15 mouse cellular contexts compared by ENCODE assay signal in the genomic region with DNA sequence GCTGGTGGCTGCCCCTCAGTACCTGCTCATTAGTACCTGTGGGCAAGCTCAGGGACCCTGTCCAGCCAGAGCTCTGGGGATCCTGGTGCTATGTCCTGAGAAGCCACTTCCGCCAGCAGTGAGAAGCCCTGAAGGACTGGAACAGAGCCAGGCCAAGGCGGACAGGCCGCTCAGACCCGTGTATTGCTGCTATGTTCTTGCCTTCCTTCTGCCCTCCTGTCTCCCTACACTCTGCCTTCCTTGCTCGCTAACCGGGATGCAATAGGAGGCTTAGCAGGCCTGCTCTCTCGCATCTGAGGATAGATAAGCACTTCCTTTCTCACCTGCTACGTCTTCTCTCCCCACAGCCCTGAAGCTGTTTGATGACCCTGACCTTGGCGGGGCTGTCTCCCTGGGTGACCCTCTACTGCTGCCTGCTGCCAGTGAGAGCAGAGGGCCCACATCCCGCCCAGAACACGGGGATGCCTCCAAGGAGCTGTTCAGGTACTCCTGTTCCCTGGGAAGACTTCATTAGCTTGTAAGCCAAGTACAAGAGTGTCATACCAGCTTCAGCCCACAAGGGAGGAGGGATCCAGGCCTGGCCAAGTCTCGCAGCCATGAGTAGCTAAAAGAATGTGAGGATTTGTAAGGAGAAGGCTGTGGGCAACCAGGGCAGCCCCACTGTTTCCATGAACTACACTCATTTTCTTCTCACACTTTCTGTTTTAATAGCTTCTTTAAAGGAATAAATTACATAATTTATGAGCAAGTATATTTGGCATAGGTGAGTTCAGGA. TPM values are rescaled to one million over a fixed set of nuclear protein-coding genes. Genes with fewer than 3 reads are reported as not detected.
DNase-seq lines count a peak whose midpoint lies in the region; ATAC-seq and TF ChIP-seq lines count a peak whose summit lies in the region.
"Had no signal": no experiment of that assay in that cellular context is flagged by ENCODE, and none has a peak within 500 bp of the region (broad histone marks: within the 10 kb centered on the region; RNA-seq: fewer than 3 reads in every experiment).

No protein-coding gene starts in this region.

- peaks cover 45% of the 10 kb centered on the region for H3K36me3 ChIP-seq in embryonic facial prominence, embryonic 10.5 days (replicated peaks)

- DNase-seq in gastrocnemius, adult 2 months = no peak
- DNase-seq in gastrocnemius, postnatal 10 days = no peak
- DNase-seq in kidney, postnatal 25 days = peak; percentile 51 to 67
- DNase-seq in kidney, adult 18-20 months = no peak
- DNase-seq in NIH3T3 (ENCODE audit: low read depth) = peak; percentile 41
- no peak for DNase-seq in embryonic facial prominence, embryonic 10.5 days (ENCODE audit: low spot score)
- no peak for DNase-seq in ovary, adult 18-20 months (ENCODE audit: low spot score)
- DNase-seq: cerebellum, postnatal 14 days; thymus, postnatal 4 days had no signal

- no peaks in the 10 kb centered on the region for H3K27me3 ChIP-seq in embryonic facial prominence, embryonic 10.5 days (replicated peaks; ENCODE audit: low read depth, poor library complexity, severe bottlenecking)
- H3K27me3 ChIP-seq: embryonic facial prominence, embryonic 15.5 days; stomach, embryonic 15.5 days had no signal

- no peak overlapping the region for H3K4me3 ChIP-seq in gastrocnemius, adult 2 months
- H3K4me3 ChIP-seq in embryonic facial prominence, embryonic 10.5 days = no peak overlapping the region
- H3K4me3 ChIP-seq: embryonic facial prominence, embryonic 15.5 days; stomach, embryonic 15.5 days had no signal

- H3K27ac ChIP-seq in gastrocnemius, adult 2 months = peak overlapping the region; percentile 59
- peak overlapping the region; percentile 10; the same call in 1 of the 2 replicates for H3K27ac ChIP-seq in embryonic facial prominence, embryonic 10.5 days (replicated peaks)
- H3K27ac ChIP-seq: embryonic facial prominence, embryonic 15.5 days; macrophage; stomach, embryonic 15.5 days had no signal

- H3K9me3 ChIP-seq in embryonic facial prominence, embryonic 10.5 days = no peaks in the 10 kb centered on the region
- H3K9me3 ChIP-seq: embryonic facial prominence, embryonic 15.5 days; stomach, embryonic 15.5 days had no signal

- H3K4me1 ChIP-seq in embryonic facial prominence, embryonic 10.5 days = peaks cover 30% of the 10 kb centered on the region

- intact Hi-C loops in gastrocnemius, adult 2 months (cut with DNase I) = no loop called here

- ATAC-seq in monocyte, adult 5-6 weeks (replicated peaks; ENCODE audit: insufficient number of reproducible peaks, low FRiP score, low TSS enrichment, poor library complexity, severe bottlenecking) = no peak
- ATAC-seq: CD4-positive, CD25-positive, alpha-beta regulatory T cell, adult 4 months had no signal

- 83% methylated on average over 12 of the region's 12 CpGs for WGBS in embryonic facial prominence, embryonic 10.5 days

- TF ChIP-seq CTCF in gastrocnemius, adult 2 months (IDR thresholded peaks at IDR 0.05) = peak; percentile 9; the same call in 1 of the 2 replicates

RNA-seq across cellular contexts. Expression of a gene that starts 24.2 kb away (rescaled TPM):
- total RNA-seq in gastrocnemius, adult 2 months (2021) = 1 to 10 TPM; 6.1 to 7.7 TPM
- total RNA-seq in gastrocnemius, postnatal 10 days (2021) = 1 to 10 TPM; 6.2 to 7.7 TPM
- polyA plus RNA-seq in embryonic facial prominence, embryonic 10.5 days (2016; fragmentation: Nextera tagmentation; extraction: Ambion mirVana) = 17.9 and 18.8 TPM in 2 replicates
- total RNA-seq in monocyte, adult 5-6 weeks (2017) = 1.7 to 6.6 TPM (median 4.0 TPM) in 3 replicates

RNA-seq across cellular contexts. Expression of a gene that starts 35.7 kb away (rescaled TPM):
- not detected for total RNA-seq in gastrocnemius, adult 2 months (2021)
- total RNA-seq in gastrocnemius, postnatal 10 days (2021) = not detected
- polyA plus RNA-seq in embryonic facial prominence, embryonic 10.5 days (2016; fragmentation: Nextera tagmentation; extraction: Ambion mirVana) = 0.10 and 0.17 TPM in 2 replicates
- not detected in 3 replicates for total RNA-seq in monocyte, adult 5-6 weeks (2017)
- total RNA-seq: liver, adult 2 months had no signal
- polyA plus RNA-seq: CD4-positive, CD25-positive, alpha-beta regulatory T cell, adult 4 months; liver, adult 2 months; macrophage; stomach, embryonic 15.5 days had no signal

Comparison
In these comparisons a context has a peak if more than half of its experiments do, and no peak if none do; other contexts are left out.
1. DNase-seq: peak in kidney, postnatal 25 days (2 of 2) and NIH3T3 (single experiment); none in gastrocnemius, adult 2 months (single experiment), gastrocnemius, postnatal 10 days (single experiment), kidney, adult 18-20 months (single experiment), embryonic facial prominence, embryonic 10.5 days (single experiment) and ovary, adult 18-20 months (single experiment).